Mouse (Mus musculus): ENCODE results near the gene Acp2.

Gene Acp2

DNA sequence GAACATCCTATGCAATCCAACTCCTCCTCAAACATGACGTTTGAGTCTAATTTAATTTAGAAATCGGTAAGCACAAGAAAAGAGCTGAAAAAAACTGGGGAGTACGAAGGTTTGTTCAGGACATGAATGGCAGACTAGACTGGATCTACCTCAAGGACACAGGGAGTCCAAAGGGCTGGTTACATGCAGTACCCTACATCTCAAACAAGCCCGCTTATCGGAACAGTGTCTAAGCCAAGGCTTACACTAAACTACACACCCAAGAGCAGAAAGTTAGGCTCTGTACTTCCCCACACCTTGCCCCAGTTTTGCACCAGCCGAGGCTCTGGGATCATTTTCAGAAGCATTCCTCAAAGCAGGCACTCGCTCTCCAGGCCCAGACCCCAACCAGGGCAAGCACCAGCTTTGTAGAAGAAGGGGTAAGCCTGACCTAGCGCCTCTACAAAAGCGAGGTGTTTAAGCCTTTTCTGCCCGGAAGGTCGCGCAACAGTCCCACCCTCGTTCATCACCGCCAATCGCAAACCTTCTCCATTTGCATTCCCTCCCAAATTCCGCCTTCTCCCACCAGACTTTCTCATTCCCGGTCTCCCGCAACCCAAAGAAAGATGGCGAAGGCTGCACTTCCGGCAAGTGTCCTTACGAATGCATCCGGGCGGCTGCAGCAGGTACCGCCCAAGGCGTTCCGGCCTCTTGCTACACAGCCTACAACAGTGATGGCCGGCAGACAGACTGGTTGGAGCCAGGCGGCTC is at the start of gene Acp2, which contains the start of gene Nr1h3:
TSS of gene Acp2 (plus strand) at position 664 of the 750 bp plus-strand sequence.
TSS of gene Nr1h3 (minus strand) at position 613 of the 750 bp plus-strand sequence.
- DNase-seq (ENCODE audit: low read depth, low spot score), result peak; percentile 97

DNA sequence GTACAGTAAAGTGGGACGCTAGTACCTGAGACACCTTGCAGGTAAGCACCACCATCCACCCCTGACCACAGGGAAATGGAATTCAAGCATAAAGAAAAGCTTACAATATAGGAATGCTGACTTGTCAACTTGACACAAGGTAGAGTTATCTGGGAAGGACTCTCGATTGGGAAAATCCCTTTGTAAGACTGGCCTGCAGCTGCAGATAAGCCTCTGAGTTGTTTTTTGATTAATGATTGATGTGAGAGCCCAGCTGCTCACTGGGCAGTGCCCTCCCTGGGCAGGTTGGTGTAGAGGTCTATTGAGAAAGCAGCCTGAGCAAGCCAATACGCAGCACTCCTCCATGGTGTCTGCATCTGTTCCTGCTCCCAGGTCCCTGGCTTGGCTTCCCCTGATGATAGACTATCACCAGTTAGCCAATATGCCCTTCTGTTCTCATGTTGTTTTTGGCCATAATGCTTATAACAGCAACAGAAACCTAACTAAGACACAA is 49.8 kb upstream of the Acp2 start:
- no peak for DNase-seq (ENCODE audit: low read depth, low spot score)

DNA sequence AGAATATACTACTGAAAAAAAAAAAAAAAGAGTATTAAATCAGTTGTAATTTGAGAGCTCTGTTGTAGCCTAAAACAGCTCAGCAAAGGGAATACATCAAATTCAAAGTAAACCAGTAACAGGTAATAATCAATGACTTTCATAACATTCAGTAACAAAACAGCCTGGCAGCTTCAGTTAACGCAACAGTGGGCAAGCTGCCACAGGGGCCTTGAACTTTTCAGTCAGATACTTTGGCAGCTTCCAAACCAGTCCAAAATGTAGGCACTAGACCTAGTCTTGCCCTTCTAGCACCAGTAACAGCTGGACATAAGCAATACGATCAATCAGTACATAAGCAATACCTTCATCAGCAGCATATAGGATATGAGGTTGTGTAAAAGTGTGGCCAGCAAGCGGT is 48.6 kb upstream of the Acp2 start:
- no peak for DNase-seq (ENCODE audit: low read depth, low spot score)

DNA sequence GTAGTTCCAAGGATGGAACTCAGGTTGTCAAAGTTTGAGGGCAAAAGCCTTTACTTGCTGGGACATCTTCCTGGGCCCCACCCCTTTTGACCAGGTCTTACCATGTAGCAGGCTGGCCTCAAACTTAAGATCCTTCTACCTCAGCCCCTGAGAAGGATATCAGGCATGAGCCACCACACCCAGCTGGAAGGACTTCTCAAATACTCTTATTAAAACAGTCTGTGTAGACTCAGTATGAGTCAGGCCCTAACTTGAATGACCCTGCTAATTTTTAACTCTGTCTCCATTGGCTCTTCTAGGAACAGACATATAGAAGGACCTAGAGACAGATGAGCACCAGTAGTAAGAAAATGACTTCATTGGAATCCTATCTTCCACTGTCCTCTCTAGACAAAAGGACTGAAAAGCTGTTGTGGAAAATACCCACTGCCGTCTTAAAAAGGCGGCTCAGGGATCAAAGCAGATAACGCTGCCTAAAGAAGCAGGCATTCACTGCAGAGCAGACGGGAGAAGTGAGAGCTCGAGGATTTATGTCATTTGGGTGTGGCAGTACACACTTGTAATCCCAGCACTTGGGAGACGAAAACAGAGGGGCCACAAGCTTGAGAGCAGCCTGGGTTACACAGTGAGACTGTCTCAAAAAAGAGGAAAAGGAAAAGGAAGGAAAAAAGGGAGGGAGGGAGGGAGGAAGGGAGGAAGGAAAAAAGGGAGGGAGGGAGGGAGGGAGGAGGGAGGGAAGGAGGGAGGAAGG is 45.5 kb upstream of the Acp2 start:
- DNase-seq (ENCODE audit: low read depth, low spot score), result no peak

DNA sequence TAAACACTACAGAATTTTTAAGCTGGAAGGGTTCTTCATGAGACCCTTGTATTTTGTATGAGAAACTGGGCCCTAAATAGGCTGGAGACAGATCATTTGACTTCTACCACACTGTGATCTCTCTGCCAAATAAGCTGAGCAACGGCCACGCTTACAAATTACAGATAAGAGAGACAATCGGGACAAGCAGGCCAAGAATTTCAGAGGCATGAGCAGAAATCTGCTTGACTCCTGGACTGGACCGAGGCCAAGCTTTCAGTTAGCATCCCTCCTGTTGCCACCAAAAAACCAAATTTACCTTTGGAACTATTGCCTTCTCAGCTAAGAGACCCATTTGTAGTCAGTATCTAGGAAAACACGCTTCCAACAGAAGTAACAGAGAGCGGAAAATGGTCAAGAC is 42.1 kb upstream of the Acp2 start:
- DNase-seq (ENCODE audit: low read depth, low spot score), result no peak

DNA sequence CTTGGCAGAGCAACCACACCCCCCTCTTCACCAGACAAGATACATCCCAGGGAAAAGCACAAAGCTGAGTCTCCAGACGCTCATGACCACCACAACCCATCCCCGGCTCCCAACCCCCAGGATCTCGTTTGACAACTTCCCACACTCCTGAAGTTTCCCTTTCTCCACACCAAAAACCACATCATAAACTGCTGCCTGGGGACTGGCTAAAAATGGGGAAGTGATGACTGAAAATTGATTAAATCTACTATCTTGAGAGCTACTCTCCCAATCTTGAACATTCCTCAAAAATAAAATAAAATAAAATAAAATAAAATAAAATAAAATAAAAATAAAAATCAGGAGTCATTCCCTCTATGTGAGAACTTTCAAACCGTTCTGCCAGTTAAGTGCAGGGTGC is 39.7 kb upstream of the Acp2 start:
- DNase-seq (ENCODE audit: low read depth, low spot score), result no peak

DNA sequence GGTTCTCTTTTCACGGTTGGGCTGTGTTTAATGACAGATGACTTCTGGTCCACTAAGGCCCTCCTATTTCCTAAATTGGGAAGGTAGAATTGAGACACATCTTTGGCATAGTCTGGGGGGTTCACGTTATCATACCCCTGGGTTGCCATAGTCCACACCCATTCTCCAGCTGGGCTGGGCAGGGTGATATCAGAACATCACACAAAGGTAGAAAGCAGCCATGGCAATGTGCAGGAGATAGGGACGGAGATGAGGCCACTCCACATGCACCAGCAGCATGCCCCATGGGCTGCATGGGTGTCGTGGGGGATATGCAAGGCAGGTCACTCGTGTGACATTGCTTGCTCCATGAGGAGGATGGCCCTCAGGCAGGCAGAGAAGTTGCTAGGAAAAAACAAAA is 39.2 kb upstream of the Acp2 start:
- no peak for DNase-seq (ENCODE audit: low read depth, low spot score)

DNA sequence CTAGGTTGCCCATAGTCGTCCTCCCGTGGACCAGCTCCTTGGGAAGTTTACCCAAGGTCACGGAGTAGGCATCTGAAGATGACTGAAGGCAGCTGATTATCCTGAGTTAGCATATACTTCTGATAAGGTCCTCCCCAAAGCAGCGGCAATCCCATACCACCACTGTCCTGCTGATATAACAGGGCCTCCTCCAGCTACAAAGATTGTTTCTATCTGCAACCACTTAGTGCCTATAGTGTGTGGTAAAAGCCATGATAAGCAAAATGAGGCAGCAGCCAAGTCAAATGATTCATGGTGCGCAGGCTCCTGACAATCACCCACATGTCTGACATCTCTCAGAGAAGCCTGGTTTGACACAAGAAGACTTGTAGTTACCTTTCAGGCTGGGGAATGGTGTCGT is 37.7 kb upstream of the Acp2 start:
- no peak for DNase-seq (ENCODE audit: low read depth, low spot score)

DNA sequence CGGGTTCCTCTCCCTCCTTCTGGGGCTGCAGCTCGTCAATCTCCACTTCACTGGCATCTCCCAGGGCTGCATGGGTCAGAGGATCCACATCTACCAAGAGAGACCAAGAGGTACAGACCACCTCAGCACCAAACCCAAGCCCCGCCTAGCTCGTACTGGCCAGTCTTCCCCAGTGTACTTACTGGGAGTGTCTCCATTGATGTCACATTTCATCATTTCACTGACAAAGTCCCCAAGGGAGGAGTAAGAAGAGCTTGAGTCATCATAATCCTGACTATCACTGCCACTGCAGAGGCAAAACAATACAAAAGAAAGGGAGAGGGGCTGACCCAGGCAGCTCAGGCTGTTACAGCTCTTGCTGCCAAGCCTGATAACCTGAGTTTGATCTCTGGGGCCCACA is 35.1 kb upstream of the Acp2 start:
- no peak for DNase-seq (ENCODE audit: low read depth, low spot score)

DNA sequence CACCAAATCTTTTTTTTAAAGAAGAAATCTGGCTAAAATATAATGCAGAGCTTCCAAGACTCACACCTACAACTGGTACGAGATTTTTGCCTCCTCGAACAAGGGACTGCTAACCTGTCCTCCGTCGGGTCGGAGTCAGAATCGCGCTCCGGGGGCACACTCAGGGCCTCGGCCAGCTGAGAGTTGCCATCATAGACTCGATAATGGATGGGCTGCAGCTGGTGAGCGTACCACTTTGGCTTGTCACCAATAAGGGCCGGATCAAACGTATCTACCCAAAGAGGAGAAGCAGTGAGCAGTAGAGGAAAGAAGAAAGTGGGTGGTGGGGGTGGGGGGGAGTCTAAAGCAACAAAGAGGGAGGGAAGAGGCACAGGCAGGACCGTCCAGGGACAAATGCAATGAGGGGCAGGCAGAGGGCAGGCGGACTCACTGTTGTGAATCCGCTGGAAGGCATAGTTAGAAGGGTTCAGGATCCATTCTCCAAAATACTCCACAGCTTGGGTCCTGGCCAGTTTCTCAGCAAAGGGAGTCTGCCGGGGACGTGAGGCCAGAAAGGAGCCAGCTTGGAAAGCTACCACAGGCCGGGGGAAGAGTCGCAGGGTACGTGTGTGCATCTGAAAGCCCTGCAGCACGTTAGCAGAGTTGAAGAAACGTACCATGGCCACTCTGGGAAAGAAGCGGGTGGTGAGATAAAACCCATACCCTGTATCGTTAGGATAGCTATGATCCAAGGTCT is 32.9 kb upstream of the Acp2 start:
- DNase-seq (ENCODE audit: low read depth, low spot score), result no peak

DNA sequence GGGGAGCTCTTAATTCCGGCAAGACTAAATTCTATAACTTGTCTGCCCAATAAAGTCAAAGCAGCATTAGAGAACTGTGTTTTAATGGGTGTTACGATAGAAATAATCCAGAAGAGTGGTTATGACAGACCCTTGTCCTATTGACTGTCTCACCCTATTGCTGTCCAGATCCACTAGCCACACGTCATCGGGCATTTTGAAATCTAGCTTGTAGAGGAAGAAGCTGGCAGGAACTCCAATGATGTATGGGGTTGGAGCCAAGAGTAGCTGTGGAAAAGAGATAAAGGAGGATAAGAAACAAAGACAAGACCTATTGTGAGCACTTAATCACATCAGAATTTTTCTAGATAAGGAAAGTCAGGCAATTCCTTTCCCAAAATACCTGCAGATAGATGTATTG is 27.2 kb upstream of the Acp2 start:
- DNase-seq (ENCODE audit: low read depth, low spot score), result no peak

DNA sequence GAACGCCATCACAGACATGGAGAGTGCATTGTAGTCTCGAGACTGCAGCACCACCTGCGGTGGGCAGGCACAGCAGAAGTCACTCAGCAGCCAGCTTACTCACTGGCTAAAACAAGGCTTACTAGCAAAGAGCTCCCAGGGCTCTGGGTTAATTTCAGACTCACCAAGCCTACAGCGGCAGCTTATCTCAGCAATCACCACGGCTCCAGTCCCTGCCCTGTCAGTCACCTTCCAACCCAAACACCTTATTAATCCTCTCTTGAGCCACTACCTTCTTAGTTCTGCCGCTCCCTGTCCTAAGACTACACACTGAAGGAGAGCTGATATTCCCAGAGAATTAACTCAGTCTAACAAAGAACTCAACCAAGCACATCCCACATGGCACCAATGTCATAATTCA is 26.5 kb upstream of the Acp2 start:
- DNase-seq (ENCODE audit: low read depth, low spot score), result no peak

DNA sequence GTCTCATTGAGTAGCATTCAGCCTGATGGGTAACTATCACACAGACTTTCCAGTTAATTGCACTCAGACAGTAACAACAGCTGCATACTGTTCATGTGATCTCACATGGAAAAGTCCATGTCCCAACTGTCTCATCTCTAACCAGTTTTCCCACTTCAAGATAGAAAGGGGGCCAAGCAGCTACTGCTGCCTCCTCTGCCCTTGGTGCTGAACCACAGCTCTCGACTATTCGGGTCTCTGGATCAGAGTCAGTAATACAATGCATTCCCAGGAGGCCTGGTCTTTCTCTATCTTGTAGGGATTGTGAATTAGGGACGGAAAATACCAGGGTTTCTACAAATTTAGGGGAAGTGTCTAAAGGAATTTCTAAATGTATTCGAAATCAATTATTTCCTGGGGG is 22.9 kb upstream of the Acp2 start:
- DNase-seq (ENCODE audit: low read depth, low spot score), result no peak

DNA sequence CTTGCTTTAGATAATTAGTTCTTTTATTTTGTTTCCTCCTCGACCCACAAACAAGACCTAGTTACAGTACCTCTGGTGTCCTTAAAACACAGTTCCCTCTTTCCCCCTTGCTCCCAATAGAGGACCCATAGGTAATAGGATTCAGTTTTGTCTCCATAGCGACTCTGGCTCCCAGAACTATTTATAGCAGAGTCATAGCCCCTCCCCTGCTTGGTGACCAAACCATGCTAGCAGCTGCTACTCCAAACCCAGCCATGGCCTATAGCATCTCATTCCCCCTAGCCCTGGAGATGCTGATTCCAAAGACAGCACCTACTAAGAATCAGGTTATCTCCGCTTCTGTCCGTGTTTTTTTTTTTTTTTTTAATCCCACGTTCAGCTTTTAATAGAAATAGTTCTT is 22.0 kb upstream of the Acp2 start:
- DNase-seq (ENCODE audit: low read depth, low spot score), result no peak

DNA sequence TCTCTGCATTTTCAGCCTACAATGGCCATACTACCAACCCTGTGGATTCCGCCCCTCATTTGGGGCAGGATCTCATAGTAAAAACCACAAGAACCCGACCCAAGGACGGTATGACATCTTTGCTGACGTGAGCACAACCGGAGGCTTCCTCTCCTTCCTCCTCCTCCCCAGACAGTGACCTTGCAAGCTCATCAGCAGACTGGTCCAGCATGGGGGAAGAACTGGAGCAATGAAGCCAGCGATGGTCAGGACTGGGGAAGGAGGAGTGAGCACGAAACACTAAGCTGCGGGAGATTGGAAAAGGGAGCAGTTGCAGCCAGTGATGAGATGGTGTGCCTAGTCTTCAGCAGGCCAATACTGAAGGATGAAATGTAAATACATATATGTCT is 20.7 kb upstream of the Acp2 start:
- DNase-seq (ENCODE audit: low read depth, low spot score), result no peak

DNA sequence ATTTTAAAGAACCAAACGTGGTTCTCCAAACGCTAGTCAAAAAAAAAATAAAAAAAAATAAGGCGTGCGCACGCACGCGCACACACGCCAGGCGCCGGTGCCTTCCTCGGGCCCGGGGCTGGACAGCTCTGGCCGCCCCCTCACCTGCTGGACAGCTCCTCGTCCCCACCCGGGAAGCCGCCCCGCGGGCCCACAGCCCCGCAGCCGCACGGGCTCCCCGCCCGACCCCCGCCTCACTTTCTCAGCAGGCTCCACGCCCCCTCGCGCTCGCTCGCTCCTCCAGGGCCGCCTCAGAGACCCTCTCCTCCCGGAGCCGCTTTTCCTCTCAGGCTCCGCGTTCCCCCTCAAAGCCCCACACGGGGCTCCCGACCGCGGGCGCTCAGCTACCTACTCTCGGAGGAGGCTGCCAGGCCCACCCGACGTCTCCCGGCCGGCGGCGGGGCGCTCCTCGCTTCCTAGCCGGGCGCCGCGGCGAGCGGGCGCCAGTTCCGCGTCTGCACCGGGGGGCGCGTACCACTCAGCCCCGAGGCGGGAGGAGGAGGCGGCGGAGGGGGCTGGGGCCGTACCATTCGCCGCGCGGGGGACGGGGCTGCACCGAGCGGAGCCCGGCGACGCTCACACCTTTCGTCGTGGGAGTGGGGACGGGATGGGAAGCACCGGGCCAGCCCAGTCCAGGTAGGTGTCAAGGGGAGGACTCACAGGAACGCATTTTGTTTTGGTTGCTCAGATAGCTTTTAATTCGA is 20.1 kb upstream of the Acp2 start:
- DNase-seq (ENCODE audit: low read depth, low spot score), result peak; percentile 90

DNA sequence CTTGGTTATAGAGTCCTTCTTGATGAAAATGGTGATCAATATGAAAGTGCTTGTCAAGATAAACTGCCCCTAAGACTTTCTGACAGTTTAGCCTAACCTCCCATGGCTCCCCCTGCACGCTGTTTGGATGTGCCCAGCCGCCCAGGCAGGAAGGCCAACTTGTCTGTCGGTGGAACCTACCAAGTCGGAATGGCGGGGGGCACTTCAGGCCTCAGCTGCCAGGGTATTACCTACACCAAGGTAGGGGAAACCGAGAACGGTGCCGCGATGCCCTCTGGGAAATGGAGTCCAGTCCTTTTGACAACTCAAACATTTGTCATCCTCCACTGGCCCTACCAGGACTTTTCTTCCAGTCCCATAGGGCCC is 19.6 kb upstream of the Acp2 start:
- peak; percentile 99 for DNase-seq (ENCODE audit: low read depth, low spot score)

DNA sequence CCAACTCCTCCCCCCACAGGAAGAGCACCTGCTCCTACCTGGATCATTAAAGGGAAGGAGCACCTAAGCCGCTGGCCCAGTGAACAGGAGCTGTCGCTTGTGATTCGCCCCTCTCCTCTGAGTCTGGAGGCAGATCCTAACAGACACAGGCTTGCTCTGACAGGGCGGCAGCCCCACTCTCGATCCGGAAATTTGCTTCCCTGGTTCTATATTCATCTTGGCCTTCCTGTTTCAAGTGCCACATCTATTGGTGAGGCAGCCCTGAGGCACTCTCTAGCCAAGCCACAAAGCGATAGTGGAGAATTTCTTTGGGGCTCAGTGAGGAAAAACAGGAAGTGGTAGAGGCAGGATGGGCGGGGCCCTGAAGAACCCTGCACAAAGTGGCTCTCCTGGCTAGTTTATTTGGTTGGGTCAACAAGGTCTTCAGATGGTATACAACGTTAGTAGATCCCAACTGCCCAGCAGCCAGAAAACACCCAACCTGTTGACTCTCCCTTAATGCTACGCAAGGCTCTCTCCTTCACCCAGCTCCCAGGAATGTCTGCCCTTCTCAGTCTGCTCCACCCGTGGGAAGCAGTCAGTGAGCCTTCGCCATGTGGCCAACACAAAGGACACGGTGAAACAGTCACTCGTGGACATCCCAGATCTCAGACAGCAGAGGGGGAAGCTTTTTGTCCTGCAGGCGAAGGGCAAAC is 18.8 kb upstream of the Acp2 start, which contains the start of gene Madd:
TSS of gene Madd (minus strand) at position 127 of the 695 bp plus-strand sequence.
- DNase-seq (ENCODE audit: low read depth, low spot score), result no peak

DNA sequence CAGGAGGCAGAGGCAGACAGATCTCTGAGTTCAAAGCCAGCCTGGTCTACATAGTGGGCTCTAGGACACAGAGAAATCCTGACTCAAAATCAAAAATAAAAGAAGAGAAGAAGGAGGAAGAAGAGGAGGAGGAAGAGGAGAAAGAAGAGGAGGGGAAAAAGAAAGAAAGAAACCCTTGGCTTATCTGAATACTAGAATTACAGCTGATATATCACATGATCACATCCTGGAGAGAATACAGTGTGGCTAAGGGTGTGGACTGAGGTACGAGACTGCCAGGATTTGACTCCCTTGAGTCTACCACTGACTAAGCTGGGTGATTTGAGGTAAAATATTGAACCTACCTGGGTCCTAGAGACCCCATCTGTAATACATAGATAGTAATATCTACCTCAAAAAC is 16.5 kb upstream of the Acp2 start:
- no peak for DNase-seq (ENCODE audit: low read depth, low spot score)

DNA sequence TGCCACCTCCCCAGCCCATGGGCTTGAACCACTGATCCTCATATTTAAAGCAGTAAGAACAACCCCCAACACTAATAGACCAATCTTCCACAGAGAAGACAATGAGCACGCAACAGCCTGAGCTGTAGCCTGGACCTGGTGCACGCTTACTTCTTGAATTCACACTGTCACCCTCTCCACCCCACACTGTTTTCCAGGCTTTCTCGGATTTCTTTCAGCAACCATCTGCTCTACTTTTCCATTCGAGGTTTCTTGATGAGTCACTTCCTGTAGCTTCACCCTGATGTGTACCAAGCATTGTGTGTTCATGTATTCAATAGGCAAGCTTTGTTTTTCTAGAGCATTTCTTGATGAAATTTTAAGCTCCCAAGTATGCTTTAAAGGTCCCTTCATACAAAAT is 15.3 kb upstream of the Acp2 start:
- no peak for DNase-seq (ENCODE audit: low read depth, low spot score)

DNA sequence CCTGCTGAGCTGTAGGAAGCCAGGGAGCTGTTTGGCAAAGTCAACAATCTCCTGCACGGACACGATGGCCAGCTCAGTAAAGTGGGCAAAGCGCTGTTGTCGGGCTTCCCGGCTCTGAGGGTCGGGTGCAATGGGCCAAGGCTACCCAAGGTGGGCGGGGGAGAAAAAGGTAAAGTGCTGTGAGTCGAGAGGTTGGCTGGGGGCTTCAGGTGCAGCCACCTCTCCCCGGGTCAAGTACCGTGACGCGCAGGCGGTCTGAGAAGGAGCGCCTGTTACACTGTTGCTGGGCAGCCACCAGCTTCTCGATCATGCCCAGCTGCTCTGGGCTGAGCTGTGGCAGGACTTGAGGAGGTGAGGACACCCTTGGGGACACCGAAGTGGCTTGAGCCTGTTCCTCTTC is 12.2 kb upstream of the Acp2 start:
- DNase-seq (ENCODE audit: low read depth, low spot score), result no peak
